Mouse (Mus musculus) liver, embryonic 14 days (tissue): ENCODE results near the gene Olfr56. TPM values are rescaled to one million over a fixed set of nuclear protein-coding genes. Genes with fewer than 3 reads are reported as not detected.

Experiments used
- polyA plus RNA-seq: library from polyadenylated mRNA; depleted of rRNA; stranded (reverse); fragments of >200 nt; gene quantifications from 2 replicates; pipeline ENCODE4 v1.2.3, GENCODE M21; 2012; rRNA removed

Olfr56 gene
- polyA plus RNA-seq: 0.15 and 0.20 TPM in 2 replicates

GRCm38 (mm10) chr11:48978240-48978939 lies at the start of gene Olfr56:
Gene Olfr56, plus strand, starts transcription at chr11:48978889.

GRCm38 (mm10) chr11:48946090-48946489 lies 32.6 kb upstream of the Olfr56 start, which contains the start of gene Psme2b:
Gene Psme2b, minus strand, starts transcription at chr11:48946190.

DNA sequence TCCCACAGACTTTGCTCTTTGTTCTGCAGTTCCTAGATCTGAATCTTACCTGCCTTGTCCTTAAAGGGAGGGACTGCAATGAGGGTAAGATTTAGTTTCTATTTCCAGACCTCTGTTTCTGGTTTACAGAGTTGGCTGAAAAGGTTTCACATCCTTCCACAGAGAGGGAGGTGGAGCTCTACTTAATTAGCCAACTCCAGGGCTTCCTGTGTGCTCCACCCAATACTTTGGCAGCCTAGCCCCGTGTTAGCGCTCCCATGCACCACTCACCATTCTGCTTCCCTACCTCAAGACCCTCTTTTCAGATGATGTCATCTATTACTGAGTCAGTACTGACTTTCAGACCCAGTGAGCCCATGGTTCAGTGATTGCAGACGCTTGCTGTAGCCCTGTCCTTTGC lies 562 bp downstream of the Olfr56 start, which contains the start of gene 9930111J21Rik1:
TSS of gene 9930111J21Rik1 (minus strand) at position 148 of the 400 bp plus-strand sequence.

GRCm38 (mm10) chr11:48991740-48992520 lies 13.2 kb downstream of the Olfr56 start, which contains the start of gene Gm12185:
Gene Gm12185, minus strand, starts transcription at chr11:48992226.

GRCm38 (mm10) chr11:48994018-48994417 lies 15.3 kb downstream of the Olfr56 start, which contains the start of gene Tgtp1:
Gene Tgtp1, minus strand, starts transcription at chr11:48994172.

DNA sequence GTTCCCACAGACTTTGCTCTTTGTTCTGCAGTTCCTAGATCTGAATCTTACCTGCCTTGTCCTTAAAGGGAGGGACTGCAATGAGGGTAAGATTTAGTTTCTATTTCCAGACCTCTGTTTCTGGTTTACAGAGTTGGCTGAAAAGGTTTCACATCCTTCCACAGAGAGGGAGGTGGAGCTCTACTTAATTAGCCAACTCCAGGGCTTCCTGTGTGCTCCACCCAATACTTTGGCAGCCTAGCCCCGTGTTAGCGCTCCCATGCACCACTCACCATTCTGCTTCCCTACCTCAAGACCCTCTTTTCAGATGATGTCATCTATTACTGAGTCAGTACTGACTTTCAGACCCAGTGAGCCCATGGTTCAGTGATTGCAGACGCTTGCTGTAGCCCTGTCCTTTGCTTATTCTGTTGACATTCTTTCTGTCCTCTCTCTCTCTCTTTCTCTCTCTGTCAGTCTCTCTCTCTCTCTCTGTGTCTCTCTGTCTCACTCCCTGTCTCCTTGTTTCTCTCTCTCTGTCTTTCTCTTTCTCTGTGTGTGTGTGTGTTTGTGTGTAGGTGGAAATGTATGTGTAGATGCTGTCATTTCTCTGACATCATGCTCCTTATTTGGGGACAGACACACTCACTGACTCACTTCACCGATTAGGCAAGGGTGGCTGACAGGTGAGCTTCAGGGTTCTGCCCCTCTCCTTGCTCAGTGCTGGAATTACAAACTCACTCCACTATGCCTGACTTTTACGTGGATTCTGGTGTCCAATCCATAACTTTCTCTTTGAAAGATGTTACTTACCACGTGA lies 72.6 kb downstream of the Olfr56 start, which contains the start of gene 9930111J21Rik2:
TSS of gene 9930111J21Rik2 (minus strand) at position 150 of the 799 bp plus-strand sequence.

GRCm38 (mm10) chr11:49063713-49064469 lies 85.2 kb downstream of the Olfr56 start, which contains the start of gene Tgtp2:
Gene Tgtp2, minus strand, starts transcription at chr11:49064206.

DNA sequence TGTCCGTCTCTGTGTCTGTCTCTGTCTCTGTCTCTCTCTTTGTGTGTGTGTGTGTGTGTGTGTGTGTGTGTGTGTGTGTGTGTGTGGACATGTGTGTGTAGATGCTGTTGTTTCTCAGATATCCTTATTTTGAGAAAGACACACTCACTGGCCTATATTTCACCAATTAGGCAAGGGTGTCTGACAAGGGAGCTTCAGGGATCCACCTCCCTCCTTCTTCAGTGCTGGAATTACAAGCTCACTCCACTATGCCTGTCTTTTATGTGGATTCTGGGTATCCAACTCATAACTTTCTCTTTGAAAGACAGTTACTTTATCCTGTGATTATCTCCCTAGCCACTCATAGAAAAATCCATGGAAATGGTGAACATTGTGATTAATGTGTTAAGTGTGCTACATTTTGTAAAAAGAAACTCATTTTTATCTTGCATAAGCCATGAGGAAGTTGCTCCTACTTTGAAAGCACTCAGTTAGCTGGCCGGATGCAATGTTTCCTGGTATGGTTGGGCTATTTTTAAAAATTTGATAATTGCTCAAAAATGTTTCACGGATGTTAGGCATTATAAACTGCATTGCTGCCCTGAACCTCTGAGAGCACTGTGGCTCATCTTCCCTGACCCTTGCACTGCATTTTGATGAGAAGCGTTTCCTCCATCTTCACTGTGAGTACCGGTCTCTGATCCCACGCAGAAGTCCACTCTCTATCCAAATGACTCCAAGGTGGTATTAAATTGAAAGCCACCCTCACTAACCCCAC lies 97.5 kb downstream of the Olfr56 start, which contains the start of gene Ifi47:
TSS of gene Ifi47 (plus strand) at position 587 of the 757 bp plus-strand sequence.

DNA sequence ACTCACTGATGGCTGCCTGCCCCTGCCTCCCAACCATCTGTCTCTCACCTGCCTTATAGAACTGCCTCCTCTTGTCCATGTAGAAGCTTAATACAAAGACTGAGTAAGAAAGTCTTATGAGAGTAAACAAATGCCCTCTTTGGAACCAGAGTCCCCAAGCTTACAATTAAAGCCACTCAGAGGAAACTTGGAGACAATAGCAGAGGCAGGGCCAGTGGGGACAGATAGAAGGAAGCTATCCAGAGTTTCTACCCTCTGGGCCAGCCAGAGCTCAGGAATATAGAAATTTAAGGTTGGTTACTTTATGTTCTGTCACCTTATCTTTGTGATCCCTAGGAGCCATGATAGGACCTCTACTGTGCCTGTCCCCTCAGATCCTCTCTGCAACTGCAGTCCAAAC lies 136.1 kb downstream of the Olfr56 start, which contains the start of gene Olfr1396:
TSS of gene Olfr1396 (minus strand) at position 101 of the 400 bp plus-strand sequence.

DNA sequence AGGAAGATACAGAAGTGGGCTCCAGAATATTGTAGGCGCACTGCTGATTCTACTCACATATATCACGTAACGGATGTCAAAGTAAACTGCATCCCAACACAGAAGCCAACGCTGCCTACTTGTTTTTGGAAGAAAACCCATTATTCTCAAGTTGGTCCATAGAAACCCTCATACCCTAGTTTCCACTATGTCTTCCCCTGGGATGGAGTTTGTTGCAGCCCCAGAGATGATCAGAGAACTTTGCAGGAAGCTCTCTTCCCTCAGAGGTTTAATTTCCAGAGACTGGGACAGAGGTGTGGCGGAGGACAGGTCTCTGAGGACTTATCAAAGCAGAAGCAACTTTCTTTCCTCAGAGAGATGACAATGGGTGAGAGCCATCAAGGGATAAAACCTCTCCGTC lies 163.3 kb downstream of the Olfr56 start, which contains the start of gene Olfr1395:
TSS of gene Olfr1395 (plus strand) at position 301 of the 400 bp plus-strand sequence.

GRCm38 (mm10) chr11:49154077-49154476 lies 175.4 kb downstream of the Olfr56 start, which contains the start of gene Olfr1394:
Gene Olfr1394, plus strand, starts transcription at chr11:49154377.

Other genes starting within 250 kb of the Olfr56 start
- 1,034 and 1,157 TPM in 2 replicates for gene Rack1, start 178.6 kb upstream of the Olfr56 start, polyA plus RNA-seq
- gene Trim41, start 161.5 kb upstream of the Olfr56 start, polyA plus RNA-seq: 9.3 and 10.6 TPM in 2 replicates
- 0.12 and 0.15 TPM in 2 replicates for gene Trim7, start 152.7 kb upstream of the Olfr56 start, polyA plus RNA-seq
- 11.3 and 14.5 TPM in 2 replicates for gene Gm12184, start 152.2 kb upstream of the Olfr56 start, polyA plus RNA-seq
- 13.2 and 17.2 TPM in 2 replicates for gene Irgm1, start 107.2 kb upstream of the Olfr56 start, polyA plus RNA-seq
- gene Gm5431, start 76.7 kb upstream of the Olfr56 start, polyA plus RNA-seq: 0.19 and 0.29 TPM in 2 replicates
- gene Psme2b, start 32.7 kb upstream of the Olfr56 start, polyA plus RNA-seq: 0.66 and 1.5 TPM in 2 replicates
- gene 9930111J21Rik1, start 509 bp downstream of the Olfr56 start, polyA plus RNA-seq: 0.29 and 0.32 TPM in 2 replicates
- 0.01 TPM in 2 replicates for gene Gm12185, start 13.3 kb downstream of the Olfr56 start, polyA plus RNA-seq
- 0.50 and 0.55 TPM in 2 replicates for gene Tgtp1, start 15.3 kb downstream of the Olfr56 start, polyA plus RNA-seq
- gene 9930111J21Rik2, start 72.4 kb downstream of the Olfr56 start, polyA plus RNA-seq: 0.64 and 0.95 TPM in 2 replicates
- 0.33 and 0.53 TPM in 2 replicates for gene Tgtp2, start 85.3 kb downstream of the Olfr56 start, polyA plus RNA-seq
- gene Ifi47, start 97.7 kb downstream of the Olfr56 start, polyA plus RNA-seq: 3.7 and 4.6 TPM in 2 replicates
- gene Olfr1396, start 136.0 kb downstream of the Olfr56 start, polyA plus RNA-seq: 0.02 TPM in 1 of 2 replicates, not detected in the other
- not detected in 2 replicates for gene Olfr1395, start 163.4 kb downstream of the Olfr56 start, polyA plus RNA-seq
- gene Olfr1394, start 175.5 kb downstream of the Olfr56 start, polyA plus RNA-seq: not detected in 2 replicates
- gene Btnl9, start 208.3 kb downstream of the Olfr56 start, polyA plus RNA-seq: 0.63 and 0.68 TPM in 2 replicates
- gene Zfp62, start 224.4 kb downstream of the Olfr56 start, polyA plus RNA-seq: 5.8 and 6.9 TPM in 2 replicates